Mouse (Mus musculus): ENCODE measurements around the gene Lsamp. TPM values are rescaled to one million over a fixed set of nuclear protein-coding genes. Genes with fewer than 3 reads are reported as not detected.
"Not testable (repeated sequence)": the region's sequence is repeated elsewhere in the genome, so short reads cannot be mapped to it uniquely, and the experiment has no call there.

The Lsamp gene
- total RNA-seq, 2 experiments from 2014 or later = 5.7 to 7.0 TPM

GRCm38 (mm10) chr16:41936908-41937595 lies 1952.9 kb downstream of the Lsamp start:
- DNase-seq = no peak

- DNase-seq = no peak
These were observed 1953.4 kb downstream of the Lsamp start for GRCm38 (mm10) chr16:41937596-41937990.

- no peak for DNase-seq
These were observed 1954.1 kb downstream of the Lsamp start for GRCm38 (mm10) chr16:41938258-41938657.

- DNase-seq = no peak
These were observed 1957.6 kb downstream of the Lsamp start for GRCm38 (mm10) chr16:41941591-41942315.

GRCm38 (mm10) chr16:41957811-41958210 lies 1973.7 kb downstream of the Lsamp start:
- no peak for DNase-seq

DNA sequence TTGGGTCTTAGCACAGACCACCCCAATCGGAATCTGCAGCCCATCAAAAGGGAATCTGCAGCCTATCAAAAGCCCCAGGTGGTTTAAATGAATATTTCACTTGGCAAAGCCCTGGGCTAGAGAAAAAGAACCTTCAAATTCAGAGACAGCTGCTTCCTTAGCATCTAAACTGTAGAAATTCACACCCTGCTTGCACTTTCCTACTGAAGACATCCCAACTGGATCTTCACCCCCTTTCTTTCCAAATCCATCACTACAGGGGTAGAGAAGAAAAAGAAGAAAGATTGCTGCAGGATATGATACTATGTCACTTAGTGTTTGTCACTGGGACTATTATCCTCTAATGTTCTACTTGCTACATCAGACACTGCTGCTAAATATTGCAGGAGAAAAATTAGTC lies 1981.5 kb downstream of the Lsamp start:
- no peak for DNase-seq

DNA sequence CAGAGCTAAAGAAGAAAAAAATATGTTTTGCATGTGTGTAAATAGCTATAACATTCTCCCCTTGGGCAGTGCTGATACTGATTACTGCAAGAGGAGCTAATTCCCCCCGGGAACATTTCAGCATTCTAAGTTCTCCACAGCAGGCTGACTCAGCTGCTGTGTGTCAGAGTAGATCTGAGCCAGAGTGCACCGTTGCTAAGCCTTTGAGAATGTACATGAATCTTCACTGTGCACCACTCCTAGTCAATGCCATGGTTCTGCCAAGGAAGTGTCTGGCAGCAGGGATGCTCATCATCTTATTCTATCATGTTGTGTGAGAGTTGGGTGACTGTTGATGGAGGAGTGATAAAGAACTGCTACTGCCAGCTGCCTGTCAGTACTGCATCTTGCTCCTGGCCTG lies 1985.1 kb downstream of the Lsamp start:
- peak; percentile 2 to 10 for DNase-seq

DNA sequence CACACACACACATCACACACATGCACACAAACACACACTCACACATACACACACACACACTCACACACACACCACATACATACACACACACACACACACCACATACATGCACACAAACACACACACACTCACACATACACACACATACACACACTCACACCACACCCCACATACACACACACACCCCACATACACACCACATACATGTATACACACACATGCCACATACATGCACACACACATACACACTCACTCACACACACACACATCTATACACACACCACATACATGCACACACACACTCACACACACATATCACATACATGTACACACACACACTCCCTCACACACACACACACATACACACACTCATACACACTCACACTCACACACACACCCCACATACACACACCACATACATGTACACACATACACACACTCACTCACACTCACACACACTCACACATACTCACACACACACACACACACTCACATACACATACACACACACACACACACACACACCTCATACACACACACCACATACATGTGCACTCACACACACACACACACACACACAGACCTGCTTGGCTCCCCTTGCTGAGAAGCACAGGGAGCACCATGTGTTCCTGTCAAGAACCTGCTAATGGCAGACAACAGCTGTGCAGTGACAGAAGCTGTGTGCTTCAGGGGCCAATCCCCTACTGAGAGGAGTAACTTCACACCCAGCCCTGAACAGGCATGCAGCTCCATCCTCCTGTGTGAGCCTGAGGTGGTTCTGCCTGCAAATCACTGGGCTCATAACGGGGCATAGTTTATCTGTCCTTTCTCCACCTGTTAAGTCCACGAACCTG lies 1990.9 kb downstream of the Lsamp start:
- DNase-seq = no peak

DNA sequence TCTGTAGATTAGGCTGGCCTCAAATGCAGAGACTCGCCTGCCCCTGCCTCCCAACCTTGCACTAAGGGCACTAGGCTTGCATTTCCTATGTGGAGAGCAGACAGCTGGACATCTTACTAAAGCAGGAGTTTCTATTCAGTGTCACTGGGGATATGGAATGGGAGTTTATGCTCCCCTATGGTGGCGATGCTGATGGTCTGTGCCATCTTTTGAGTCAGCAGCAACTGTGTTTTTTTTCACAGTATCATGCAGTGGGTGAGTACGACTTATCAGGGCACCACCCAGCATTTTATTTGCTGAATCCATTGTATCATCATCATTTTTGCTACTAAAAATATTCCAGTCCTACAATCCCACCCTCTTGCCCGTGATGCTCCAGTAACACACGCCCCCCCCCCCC lies 1992.7 kb downstream of the Lsamp start:
- DNase-seq = no peak

GRCm38 (mm10) chr16:41996956-41997355 lies 2012.8 kb downstream of the Lsamp start:
- DNase-seq = no peak

DNA sequence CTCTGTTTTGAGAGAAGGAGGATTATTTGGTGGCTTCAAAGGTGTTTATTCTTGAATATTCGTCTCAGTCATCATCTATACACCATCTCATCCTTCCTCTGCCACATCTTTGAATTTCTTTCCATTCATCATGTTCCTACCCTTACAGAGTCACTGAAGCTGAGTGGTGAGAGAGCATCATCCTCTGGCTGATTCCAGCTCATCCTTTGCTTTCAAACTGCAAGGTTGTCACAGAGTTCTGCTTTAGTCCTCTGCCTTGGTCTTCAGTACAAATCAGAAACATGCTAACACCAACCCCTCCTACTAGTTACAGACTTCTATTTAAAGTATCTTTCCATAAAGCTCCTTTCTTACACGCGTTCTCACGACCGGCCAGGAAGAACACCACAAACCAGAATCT lies 2018.8 kb downstream of the Lsamp start:
- no peak for DNase-seq

DNA sequence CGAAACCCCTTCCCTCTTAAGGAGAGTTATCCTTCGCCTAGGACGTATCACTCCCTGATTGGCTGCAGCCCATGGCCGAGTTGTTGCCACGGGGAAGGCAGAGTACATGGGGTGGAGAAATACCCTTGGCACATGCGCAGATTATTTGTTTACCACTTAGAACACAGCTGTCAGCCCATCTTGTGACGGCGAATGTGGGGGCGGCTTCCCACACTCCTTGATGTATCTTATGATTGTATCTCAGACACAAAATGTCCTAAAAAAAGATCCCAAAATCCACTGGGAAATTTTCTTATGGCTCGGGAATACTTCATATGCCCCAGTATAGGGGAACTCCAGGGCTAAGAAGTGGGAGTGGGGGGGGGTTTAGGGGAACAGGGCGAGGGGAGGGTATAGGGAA lies 2019.3 kb downstream of the Lsamp start:
- not testable (repeated sequence) for DNase-seq

GRCm38 (mm10) chr16:42004166-42004565 lies 2020.0 kb downstream of the Lsamp start:
- DNase-seq = no peak

DNA sequence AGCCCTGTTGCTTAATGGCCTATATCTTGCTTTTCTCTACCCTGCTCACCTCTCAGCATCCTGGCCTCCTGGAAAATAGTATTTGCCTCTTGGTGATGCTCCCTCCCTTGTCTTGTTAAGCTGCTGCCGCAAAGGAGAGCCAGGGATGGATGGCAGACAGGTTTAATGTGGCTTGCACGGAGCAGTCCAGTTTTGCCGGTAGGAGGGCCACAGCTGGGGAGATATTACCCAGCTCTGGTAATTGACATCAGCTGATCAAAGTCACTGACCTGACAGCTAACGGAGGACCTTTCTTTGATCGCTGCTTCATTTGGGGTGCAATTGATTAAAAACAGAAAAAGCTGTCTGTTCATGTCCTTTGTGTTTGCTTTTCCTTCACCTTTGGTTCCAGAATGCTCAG lies 2030.8 kb downstream of the Lsamp start:
- DNase-seq = no peak

DNA sequence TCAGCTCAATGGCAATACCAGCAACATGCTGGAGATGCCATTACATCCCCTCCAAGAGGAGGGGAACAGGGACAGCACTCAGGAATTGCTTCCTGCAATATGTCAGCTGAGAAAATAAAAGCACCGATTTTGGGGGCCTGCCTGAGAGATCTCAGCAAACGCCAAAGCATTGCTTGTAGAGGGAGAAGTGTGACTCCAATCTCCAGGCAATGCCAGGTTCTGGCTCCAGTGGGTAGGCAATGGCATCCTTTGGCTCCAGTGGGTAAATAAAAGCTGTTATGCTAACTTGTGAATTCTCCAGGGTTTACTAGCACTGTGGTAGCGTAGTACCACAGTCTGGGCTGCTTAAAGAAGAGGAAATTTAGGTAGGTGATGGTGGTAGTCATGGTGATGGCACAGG lies 2031.3 kb downstream of the Lsamp start:
- no peak for DNase-seq

GRCm38 (mm10) chr16:42016791-42017643 lies 2032.9 kb downstream of the Lsamp start:
- no peak for DNase-seq

GRCm38 (mm10) chr16:42022566-42022965 lies 2038.4 kb downstream of the Lsamp start:
- DNase-seq = no peak

GRCm38 (mm10) chr16:42032030-42032429 lies 2047.9 kb downstream of the Lsamp start:
- no peak for DNase-seq

DNA sequence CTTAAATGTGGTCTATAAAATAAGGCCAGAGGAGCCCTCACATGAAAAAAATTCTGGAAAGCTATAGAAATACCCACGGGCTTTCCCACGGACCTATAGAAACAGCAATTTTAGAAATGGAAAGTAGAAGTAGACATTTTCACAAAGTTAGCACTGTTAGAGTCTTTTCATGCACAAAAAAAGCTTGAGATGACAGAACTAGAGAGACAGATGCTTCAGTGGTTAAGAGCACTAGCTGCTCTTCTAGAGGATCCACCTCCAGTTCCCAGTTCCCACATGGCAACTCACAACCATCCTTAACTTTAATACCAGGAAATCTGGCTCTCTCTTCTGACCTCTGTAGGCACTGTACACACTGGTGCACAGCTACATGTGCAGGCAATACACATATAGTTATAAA lies 2049.3 kb downstream of the Lsamp start:
- DNase-seq = no peak

DNA sequence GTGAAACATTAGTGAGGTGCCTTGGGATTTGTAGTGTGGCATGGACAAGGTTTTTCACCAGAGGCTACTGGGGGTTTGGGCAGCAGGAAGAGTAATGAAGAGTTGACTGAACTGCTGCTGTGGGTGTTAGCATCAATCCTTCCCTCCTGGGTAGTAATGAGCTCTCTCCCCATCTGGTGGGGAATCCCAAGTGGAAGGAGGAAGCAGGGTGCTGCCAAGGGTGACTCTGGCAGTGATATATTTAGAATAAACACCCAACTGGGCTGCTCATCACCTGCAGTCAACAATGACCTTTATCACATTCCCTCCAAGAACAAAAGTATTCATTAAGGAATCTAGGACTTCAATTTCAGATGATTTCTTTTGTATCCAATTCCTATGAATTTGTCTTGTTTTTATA lies 2064.0 kb downstream of the Lsamp start:
- no peak for DNase-seq

DNA sequence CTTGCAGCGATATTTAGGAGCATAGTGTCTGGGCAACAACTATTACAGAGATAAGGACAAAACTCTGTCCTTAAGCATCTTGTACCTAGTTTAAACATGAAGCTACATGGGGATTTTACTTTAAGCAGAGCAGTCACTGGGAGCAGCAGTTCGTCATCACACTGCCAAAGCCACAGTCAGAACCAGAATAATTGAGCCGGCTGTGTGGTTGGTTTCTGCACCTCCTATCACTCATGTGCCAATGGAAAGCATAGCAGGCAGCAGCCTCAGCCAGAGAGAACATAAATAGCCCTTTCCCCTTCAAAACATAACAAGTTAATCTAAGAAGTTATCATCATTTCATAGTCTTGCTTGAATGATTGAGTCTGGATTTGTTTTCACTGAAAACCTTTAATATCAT lies 2075.8 kb downstream of the Lsamp start:
- no peak for DNase-seq

DNA sequence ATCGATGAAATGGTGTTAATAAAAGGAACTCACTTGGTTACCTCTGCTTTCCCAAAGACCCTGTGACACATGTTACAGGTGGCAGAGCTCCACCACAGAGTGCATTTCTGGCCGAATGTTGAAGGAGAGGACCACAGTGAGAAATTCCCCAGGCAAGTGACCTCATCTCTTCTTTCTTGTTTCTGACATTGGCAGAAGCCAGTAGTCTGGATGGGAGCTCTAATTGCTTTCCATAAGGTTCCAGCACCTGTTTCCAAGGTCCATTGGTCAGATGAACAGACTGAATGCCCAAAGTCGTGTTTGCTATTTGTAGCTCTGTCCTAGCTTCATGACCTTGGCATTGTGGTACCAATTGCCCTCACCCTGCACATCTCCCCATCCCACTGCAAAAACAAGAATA lies 2090.2 kb downstream of the Lsamp start:
- DNase-seq = no peak
